Mouse (Mus musculus) C2C12 (cell line): ENCODE measurements at regions not wholly inside any gene's neighbourhood (a gene's known extent, or its start where the extent isn't known, plus 50 kb on each side); places are given as distances from the start of the nearest gene placed in this dataset.

ENCODE experiments used
- CEBPB ChIP-seq: IDR thresholded peaks from one replicate; pipeline ENCODE4 v1.6.1; 2011; ENCODE audit warnings: low read depth, mild to moderate bottlenecking, control low read depth, moderate library complexity
- CTCF ChIP-seq: IDR thresholded peaks from one replicate; pipeline ENCODE4 v1.5.1; 2011; ENCODE audit not compliant: control insufficient read depth, insufficient read depth, insufficient read length
- FOSL1 ChIP-seq: IDR thresholded peaks from one replicate; pipeline ENCODE4 v1.8.0; 2011; ENCODE audit warnings: mild to moderate bottlenecking, low read length; ENCODE audit not compliant: poor library complexity, insufficient read depth, severe bottlenecking
- MAX ChIP-seq: IDR thresholded peaks from one replicate; pipeline ENCODE4 v1.6.1; 2011; ENCODE audit warnings: mild to moderate bottlenecking, control low read depth
- USF1 ChIP-seq: IDR thresholded peaks from one replicate; pipeline ENCODE4 v1.6.1; 2011; ENCODE audit warnings: low read depth, mild to moderate bottlenecking, control low read depth, moderate library complexity

- TF ChIP-seq CTCF = no peak
- no peak for TF ChIP-seq CEBPB
- no peak for TF ChIP-seq FOSL1
- no peak for TF ChIP-seq USF1
- TF ChIP-seq MAX = no peak
Observed at GRCm38 (mm10) chr2:21956112-21956963, 271.0 kb upstream of the Myo3a start.
